Mouse (Mus musculus) small intestine, adult 2 months (tissue): Measurements from ENCODE around the gene Crot. TPM values are rescaled to one million over a fixed set of nuclear protein-coding genes. Genes with fewer than 3 reads are reported as not detected.

Source experiments
- H3K27ac ChIP-seq: fragments of 200-500 bp; 2 replicates; pipeline ENCODE4 v1.5.1; 2012; ENCODE audit warnings: low read depth, low read length, control low read depth, inconsistent platforms; ENCODE audit not compliant: insufficient read depth
- H3K27me3 ChIP-seq: fragments of 200-500 bp; 2 replicates; pipeline ENCODE4 v1.6.1; 2012; ENCODE audit warnings: mild to moderate bottlenecking, moderate library complexity, low read length, inconsistent platforms; ENCODE audit not compliant: control insufficient read depth, insufficient read depth
- H3K36me3 ChIP-seq: fragments of 200-500 bp; 2 replicates; pipeline ENCODE4 v1.6.1; 2012; ENCODE audit warnings: mild to moderate bottlenecking, low read length, control low read depth, inconsistent platforms; ENCODE audit not compliant: control insufficient read depth, insufficient read depth
- H3K4me1 ChIP-seq: fragments of 200-500 bp; 2 replicates; pipeline ENCODE4 v1.6.1; 2012; ENCODE audit warnings: low read length, inconsistent platforms, mixed read lengths; ENCODE audit not compliant: control insufficient read depth, insufficient read depth, insufficient read length
- H3K4me3 ChIP-seq: fragments of 200-500 bp; 2 replicates; pipeline ENCODE4 v1.5.1; 2012; ENCODE audit warnings: low read depth, mild to moderate bottlenecking, control low read depth, inconsistent platforms, low read length, moderate library complexity
- CTCF ChIP-seq: fragments of 200-500 bp; IDR thresholded peaks from 2 replicates; pipeline ENCODE4 v1.5.1; 2012; ENCODE audit warnings: low read depth, mild to moderate bottlenecking, control low read depth, inconsistent platforms, low read length, moderate library complexity, mixed read lengths; ENCODE audit not compliant: insufficient replicate concordance, insufficient read length; ENCODE audit errors: extremely low read depth
- POLR2A ChIP-seq: fragments of 200-500 bp; IDR thresholded peaks from 2 replicates; pipeline ENCODE4 v1.6.1; 2012; ENCODE audit warnings: low read depth, mild to moderate bottlenecking, control low read depth, inconsistent platforms, low read length, moderate library complexity
- WGBS: fragments of 180-500 bp; shearing (Covaris S2); methylation state at CpG from one replicate; pipeline ENCODE4 v1.1.7; 2018; 5-methylcytosine and 5-hydroxymethylcytosine counted together
- polyA plus RNA-seq: library from polyadenylated mRNA; depleted of rRNA; stranded (reverse); fragments of >200 nt; gene quantifications from 2 replicates; pipeline ENCODE4 v1.2.3, GENCODE M21; 2012

The Crot gene
- polyA plus RNA-seq, 1 experiment, result 10.1 TPM

DNA sequence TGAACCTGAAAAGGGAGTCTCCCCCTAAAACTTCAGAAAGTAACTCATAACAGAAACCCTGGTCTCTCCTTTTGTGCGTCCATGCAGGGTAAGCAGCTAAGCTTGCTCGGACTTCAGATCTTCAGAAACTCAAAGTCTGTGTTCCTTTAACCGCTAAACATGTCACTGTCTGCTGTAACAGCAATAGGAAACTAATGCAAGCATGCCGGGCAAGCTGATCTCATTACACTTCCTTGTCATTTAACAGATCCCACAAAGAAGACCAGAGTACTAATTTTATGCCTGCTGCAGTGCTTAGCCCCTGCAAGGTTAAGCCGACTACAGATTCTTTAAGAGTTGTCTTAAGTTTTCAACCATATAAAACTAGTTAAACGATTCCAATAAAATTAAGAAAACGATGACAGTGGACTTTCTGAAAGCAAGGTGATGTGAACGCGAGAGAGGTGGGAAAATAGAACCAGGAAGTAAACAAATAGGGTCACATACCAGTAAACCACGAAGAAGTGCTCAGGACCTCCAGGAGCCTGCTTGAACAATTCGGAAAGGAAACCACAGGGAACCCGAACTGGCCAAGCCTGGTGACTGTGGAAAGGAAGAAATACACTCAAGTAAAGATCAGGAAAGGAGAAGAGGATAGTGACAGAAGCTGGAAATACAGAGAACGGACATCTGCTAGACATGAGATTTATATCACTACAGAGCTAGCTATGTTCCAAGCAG lies 998 bp downstream of the Crot start:
- Histone ChIP-seq H3K27me3 (no peaks in the 10 kb centered on the region), H3K27ac (peak overlapping the region; percentile 76), H3K4me3 (peak overlapping the region; percentile 87), H3K4me1 (peaks cover 3% of the 10 kb centered on the region), H3K36me3 (peaks cover 18% of the 10 kb centered on the region)
- 2% methylated on average over 13 of the region's 13 CpGs for WGBS
- TF ChIP-seq POLR2A, result no peak
- no peak for TF ChIP-seq CTCF

DNA sequence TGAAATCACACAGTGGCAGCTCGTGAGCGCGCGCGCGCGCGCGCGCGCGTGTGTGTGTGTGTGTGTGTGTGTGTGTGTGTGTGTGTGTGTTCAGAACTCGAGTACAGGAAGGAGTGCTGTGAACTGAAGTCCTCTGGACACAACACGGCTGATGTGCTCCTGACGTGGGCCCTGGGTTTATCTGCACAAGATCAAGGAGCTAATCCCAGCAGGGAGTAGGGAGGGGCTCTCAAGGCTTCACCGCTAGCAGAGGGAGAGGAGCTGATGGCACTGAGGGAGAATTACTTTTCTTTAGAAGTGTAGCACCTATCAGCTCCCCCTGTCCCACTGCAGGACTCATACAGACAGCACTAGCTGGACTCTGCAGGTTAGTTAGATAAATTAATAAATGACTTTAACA lies 5.5 kb downstream of the Crot start:
- TF ChIP-seq CTCF (no peak), POLR2A (no peak)
- Histone ChIP-seq H3K27ac (no peak overlapping the region), H3K27me3 (no peaks in the 10 kb centered on the region), H3K4me1 (no peaks in the 10 kb centered on the region; the same call in 1 of the 2 replicates), H3K36me3 (peaks cover 32% of the 10 kb centered on the region), H3K4me3 (no peak overlapping the region)
- WGBS, result 94% methylated on average over 16 of the region's 16 CpGs

GRCm38 (mm10) chr5:8990526-8990925 lies 6.6 kb downstream of the Crot start:
- no peaks in the 10 kb centered on the region; the same call in 1 of the 2 replicates for H3K4me1 ChIP-seq
- no peak overlapping the region for H3K4me3 ChIP-seq
- 88% methylated on average over 13 of the region's 13 CpGs for WGBS
- H3K27ac ChIP-seq, result no peak overlapping the region
- peaks cover 38% of the 10 kb centered on the region for H3K36me3 ChIP-seq
- TF ChIP-seq POLR2A, result no peak
- no peak for TF ChIP-seq CTCF
- no peaks in the 10 kb centered on the region for H3K27me3 ChIP-seq

- no peaks in the 10 kb centered on the region for H3K27me3 ChIP-seq
- peaks cover 47% of the 10 kb centered on the region for H3K36me3 ChIP-seq
Measured at GRCm38 (mm10) chr5:8987925-8988324, 9.2 kb downstream of the Crot start.

DNA sequence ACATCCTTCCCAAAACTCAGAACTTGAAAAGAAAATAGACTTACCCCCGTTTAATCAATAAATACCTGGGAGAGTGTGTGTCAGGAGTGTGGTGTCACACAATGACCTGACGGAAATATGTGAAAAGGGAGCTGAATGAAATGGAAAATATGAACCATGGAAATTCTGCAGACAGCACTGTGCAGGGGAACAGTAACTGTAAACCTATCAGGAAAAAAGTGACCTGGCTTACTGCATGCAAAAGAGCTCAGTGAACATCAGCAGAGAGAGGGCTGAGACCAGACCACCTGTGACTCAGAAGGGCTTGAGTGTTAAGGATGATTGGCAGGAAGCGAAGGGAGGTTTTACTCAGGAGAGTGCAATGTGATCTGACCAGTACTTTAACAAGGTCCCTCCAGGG lies 11.7 kb downstream of the Crot start:
- no peak for TF ChIP-seq CTCF
- no peak for TF ChIP-seq POLR2A
- Histone ChIP-seq H3K4me3 (no peak overlapping the region), H3K27me3 (no peaks in the 10 kb centered on the region), H3K4me1 (no peaks in the 10 kb centered on the region), H3K36me3 (peaks cover 51% of the 10 kb centered on the region), H3K27ac (no peak overlapping the region)
- 84% methylated on average over 3 of the region's 3 CpGs for WGBS

More at GRCm38 (mm10) chr5:8987925-8988324, 9.2 kb downstream of the Crot start:
- Histone ChIP-seq H3K27ac (no peak overlapping the region), H3K4me1 (no peaks in the 10 kb centered on the region), H3K4me3 (no peak overlapping the region)
- no peak for TF ChIP-seq POLR2A
- no peak for TF ChIP-seq CTCF
- WGBS, result 87% methylated on average over 5 of the region's 5 CpGs

GRCm38 (mm10) chr5:8974721-8975120 lies 22.4 kb downstream of the Crot start:
- Histone ChIP-seq H3K4me3 (no peak overlapping the region), H3K36me3 (peaks cover 38% of the 10 kb centered on the region), H3K4me1 (no peaks in the 10 kb centered on the region), H3K27ac (no peak overlapping the region), H3K27me3 (no peaks in the 10 kb centered on the region)
- TF ChIP-seq CTCF (no peak), POLR2A (no peak)

GRCm38 (mm10) chr5:8972355-8972754 lies 24.8 kb downstream of the Crot start:
- WGBS, result 96% methylated on average over 7 of the region's 7 CpGs
- TF ChIP-seq CTCF (no peak), POLR2A (no peak)
- H3K4me3 ChIP-seq, result no peak overlapping the region
- no peaks in the 10 kb centered on the region for H3K4me1 ChIP-seq
- H3K27ac ChIP-seq, result no peak overlapping the region
- no peaks in the 10 kb centered on the region for H3K27me3 ChIP-seq
- H3K36me3 ChIP-seq, result peaks cover 51% of the 10 kb centered on the region
